Mouse (Mus musculus): ENCODE measurements around the gene Tmtc4.

Gene Tmtc4

DNA sequence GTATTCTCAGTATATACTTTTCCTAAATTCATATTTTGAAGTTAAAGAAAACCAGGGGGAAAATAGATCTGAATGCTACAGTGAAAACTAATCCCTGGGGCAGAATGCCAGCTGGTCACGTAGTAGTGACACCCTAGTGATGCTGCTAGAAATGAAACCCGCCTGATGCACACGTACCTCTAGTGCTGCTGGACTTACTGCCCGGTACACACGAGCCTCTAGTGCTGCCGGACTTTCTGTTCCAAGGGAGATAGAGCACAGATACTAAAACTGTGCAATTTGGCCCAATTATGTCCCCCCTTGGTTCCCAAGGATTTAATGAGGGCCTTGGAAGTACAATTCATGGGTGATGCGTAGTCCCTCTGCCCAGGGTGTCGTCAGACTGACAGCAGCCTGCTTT, 108.8 kb downstream of the Tmtc4 start:
- no peak for DNase-seq (ENCODE audit: low read depth, low spot score)

DNA sequence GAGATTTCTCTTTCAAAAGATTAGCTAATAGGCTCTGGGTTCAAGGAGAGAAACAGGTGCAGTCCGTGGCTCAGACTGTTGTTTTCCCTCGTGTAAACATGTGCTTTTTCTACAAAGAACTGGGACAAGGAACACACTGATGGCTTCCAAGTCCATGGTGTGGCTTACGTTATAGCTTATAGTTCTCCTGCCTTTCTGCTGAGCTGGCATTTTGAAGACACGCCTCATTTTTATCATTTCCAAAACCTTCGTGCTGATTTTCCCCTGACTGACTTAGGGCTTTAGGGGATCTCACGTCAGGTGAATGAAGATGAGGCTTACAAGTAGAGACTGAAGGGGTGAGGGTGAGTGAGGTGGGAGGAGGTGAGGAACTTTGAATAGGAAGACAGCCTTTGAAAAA, 111.2 kb downstream of the Tmtc4 start:
- no peak for DNase-seq (ENCODE audit: low read depth, low spot score)

DNA sequence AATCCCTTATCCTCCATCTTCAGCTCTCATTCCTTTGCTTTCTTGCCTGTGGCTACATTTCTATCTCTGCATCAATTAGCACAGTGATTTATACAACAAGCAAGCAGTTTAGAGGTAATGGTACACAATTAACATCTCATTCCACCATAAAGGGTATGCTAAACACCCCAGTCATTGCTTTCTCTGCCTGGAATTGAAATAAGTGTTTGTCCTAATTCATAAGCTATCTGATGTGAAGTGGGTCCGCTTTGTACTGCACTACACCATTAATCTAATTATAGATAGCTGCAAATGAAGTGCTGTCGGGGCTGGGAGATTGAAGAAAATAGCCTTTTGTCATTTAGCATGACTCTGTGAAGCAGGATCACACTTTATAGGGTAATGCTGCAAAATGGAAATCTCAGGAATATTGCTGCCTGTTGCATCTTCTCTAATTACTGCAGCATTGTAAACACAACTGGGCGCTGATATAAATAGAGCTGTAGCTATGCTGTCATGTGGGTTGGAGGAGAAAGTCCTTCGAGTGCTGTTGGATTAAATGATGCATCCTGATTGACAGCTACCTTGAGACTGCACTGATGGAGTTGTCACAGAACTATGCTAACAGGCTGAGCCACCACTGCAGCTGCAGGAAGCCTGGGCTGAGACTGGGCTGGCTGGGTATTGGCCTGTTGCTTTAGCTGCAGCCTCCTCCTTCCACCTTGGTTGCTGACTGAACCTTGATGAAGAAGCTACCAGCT, 111.8 kb downstream of the Tmtc4 start:
- no peak for DNase-seq (ENCODE audit: low read depth, low spot score)

DNA sequence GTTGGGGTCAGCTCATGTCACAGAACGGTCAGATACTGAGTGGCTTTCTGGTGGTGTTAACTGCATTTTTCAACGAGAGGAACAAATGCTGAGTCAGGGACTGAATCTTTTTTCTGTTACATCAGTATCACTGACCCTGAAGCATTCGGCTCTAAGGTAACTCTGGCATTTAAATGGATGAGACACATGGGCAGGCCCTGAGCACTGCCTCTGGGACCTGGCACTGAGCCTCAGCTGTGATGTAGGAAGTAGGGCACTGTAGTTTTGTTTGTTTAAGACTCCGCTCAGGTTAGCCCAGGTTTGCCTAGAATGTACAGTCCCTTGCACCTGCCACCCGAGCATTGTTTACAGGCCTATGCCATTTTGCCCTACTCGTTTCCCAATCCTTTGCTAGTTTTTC, 114.0 kb downstream of the Tmtc4 start:
- no peak for DNase-seq (ENCODE audit: low read depth, low spot score)

Data from 3T3-L1 (cell line).